Mouse (Mus musculus) erythroblast, embryonic 14.5 days (primary cell): ENCODE measurements at regions not wholly inside any gene's neighbourhood (a gene's known extent, or its start where the extent isn't known, plus 50 kb on each side); places are given as distances from the start of the nearest gene placed in this dataset.

Experiments
- GATA1 ChIP-seq: IDR thresholded peaks from 2 replicates; pipeline ENCODE4 v1.6.1; 2012; ENCODE audit warnings: low read length, inconsistent platforms, mixed read lengths
- TAL1 ChIP-seq: IDR thresholded peaks from 3 replicates; pipeline ENCODE4 v1.6.1; 2012; ENCODE audit warnings: low read length, inconsistent platforms, mixed read lengths

GRCm38 (mm10) chr13:45287217-45287616 is 102.3 kb upstream of the Mylip start:
- TF ChIP-seq GATA1 (no peak), TAL1 (no peak)
